Mouse (Mus musculus) liver, embryonic 14.5 days (tissue): ENCODE data around the gene Olfr312. TPM values are rescaled to one million over a fixed set of nuclear protein-coding genes. Genes with fewer than 3 reads are reported as not detected.
"Not testable (repeated sequence)": the region's sequence is repeated elsewhere in the genome, so short reads cannot be mapped to it uniquely, and the experiment has no call there.

Source experiments
- ATAC-seq: fragments of 200-750 bp; cut with Nextera tagmentation; 2 replicates; pipeline ENCODE4 v1.8.0; 2017; ENCODE audit warnings: moderate number of reproducible peaks, mild to moderate bottlenecking, moderate library complexity; ENCODE audit not compliant: insufficient read depth
- DNase-seq, 3 experiments: peaks; one replicate each; pipeline ENCODE4 v3.0.0-alpha.2; 2012 to 2013; ENCODE audit warnings: low read depth in 3 of 3, low spot score in 3 of 3
- H3K27ac ChIP-seq: fragments of 300-500 bp; sonication (generic); 2 replicates; pipeline ENCODE4 v1.5.1; 2014; ENCODE audit warnings: moderate library complexity, mild to moderate bottlenecking, control low read depth, inconsistent platforms
- H3K27me3 ChIP-seq: fragments of 300-500 bp; sonication (generic); 2 replicates; pipeline ENCODE4 v1.6.1; 2014; ENCODE audit warnings: mild to moderate bottlenecking, low read length, moderate library complexity; ENCODE audit not compliant: control insufficient read depth, insufficient read depth
- H3K36me3 ChIP-seq: fragments of 300-500 bp; sonication (generic); replicated peaks from 2 replicates; pipeline ENCODE4 v1.6.1; 2014; ENCODE audit warnings: low read depth; ENCODE audit not compliant: control insufficient read depth, insufficient read depth
- H3K4me1 ChIP-seq, 2 experiments: fragments of 200-500 bp in 1 of 2; fragments of 300-500 bp in 1 of 2; sonication (generic) in 1 of 2; replicated peaks; 2 replicates each; pipeline ENCODE4 v1.6.1; 2012 to 2014; ENCODE audit warnings: antibody characterized with exemption in 1 of 2, inconsistent platforms in 1 of 2, low read length in 1 of 2; ENCODE audit not compliant: control insufficient read depth in 2 of 2, insufficient read depth in 2 of 2
- H3K4me2 ChIP-seq: fragments of 300-500 bp; sonication (generic); 2 replicates; pipeline ENCODE4 v1.6.1; 2014; ENCODE audit warnings: low read depth, mild to moderate bottlenecking, control low read depth, moderate library complexity
- H3K4me3 ChIP-seq, 2 experiments: fragments of 200-500 bp in 1 of 2; fragments of 300-500 bp in 1 of 2; sonication (generic) in 1 of 2; 2 replicates each; pipeline ENCODE4 v1.5.1; 2012 to 2014; ENCODE audit warnings: low read depth in 2 of 2, low read length in 2 of 2, mild to moderate bottlenecking in 2 of 2, control low read depth in 1 of 2, inconsistent platforms in 1 of 2, moderate library complexity in 1 of 2; ENCODE audit not compliant: insufficient read depth in 1 of 2
- H3K9ac ChIP-seq: fragments of 300-500 bp; sonication (generic); replicated peaks from 2 replicates; pipeline ENCODE4 v1.6.1; 2014; ENCODE audit warnings: mild to moderate bottlenecking, control low read depth, moderate library complexity
- H3K9me3 ChIP-seq: fragments of 300-500 bp; sonication (generic); 2 replicates; pipeline ENCODE4 v1.6.1; 2016; ENCODE audit warnings: low read length, mixed read lengths; ENCODE audit not compliant: control insufficient read depth
- CTCF ChIP-seq: IDR thresholded peaks from 2 replicates; pipeline ENCODE4 v1.5.1; 2016; ENCODE audit warnings: antibody characterized with exemption, low read depth, control low read depth
- EP300 ChIP-seq: IDR thresholded peaks from 2 replicates; pipeline ENCODE4 v1.6.1; 2016; ENCODE audit warnings: antibody characterized with exemption, low read depth
- WGBS: fragments of 180-500 bp; shearing (Covaris S2); extraction: QIAGEN DNeasy Blood & Tissue Kit; methylation state at CpG from one replicate; pipeline ENCODE4 v1.1.7; 2014; ENCODE audit not compliant: insufficient replicate concordance; 5-methylcytosine and 5-hydroxymethylcytosine counted together
- polyA plus RNA-seq, 2 experiments: library from polyadenylated mRNA; depleted of rRNA in 1 of 2; stranded (reverse) in 1 of 2; unstranded in 1 of 2; fragments of >200 nt; fragmentation: Nextera tagmentation in 1 of 2; extraction: Ambion mirVana in 1 of 2; gene quantifications; 2 replicates each; pipeline versions ENCODE4 v1.2.1 to v1.2.3; 2012 to 2014

The Olfr312 gene
- polyA plus RNA-seq (2012; rRNA removed): not detected in 2 replicates
- not detected in 2 replicates for polyA plus RNA-seq (2014; fragmentation: Nextera tagmentation; extraction: Ambion mirVana)

DNA sequence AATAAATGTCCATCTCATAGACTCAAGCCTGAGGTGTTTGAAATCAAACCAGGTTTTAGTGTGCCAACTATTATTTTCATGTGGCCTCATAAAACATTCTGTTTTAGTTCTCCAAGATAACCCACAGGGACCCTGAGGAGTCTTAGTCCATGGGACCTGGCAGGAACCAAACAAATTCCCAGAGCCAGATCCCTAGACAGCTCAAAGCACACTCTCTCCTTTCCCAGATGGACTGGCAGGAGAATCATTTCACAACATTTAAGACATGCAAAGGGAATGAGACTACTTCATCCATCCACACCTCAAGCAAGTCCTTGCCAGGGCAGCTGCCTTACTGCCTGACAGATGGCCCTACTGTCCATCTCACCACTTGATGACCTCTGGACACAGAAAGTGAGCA, at the start of gene Olfr312:
TSS of gene Olfr312 (plus strand) at position 301 of the 400 bp plus-strand sequence.
- not testable (repeated sequence) for H3K4me2 ChIP-seq, H3K4me3 ChIP-seq, H3K27ac ChIP-seq, DNase-seq, H3K27me3 ChIP-seq, H3K36me3 ChIP-seq, H3K9ac ChIP-seq, H3K4me1 ChIP-seq, H3K9me3 ChIP-seq, ATAC-seq

DNA sequence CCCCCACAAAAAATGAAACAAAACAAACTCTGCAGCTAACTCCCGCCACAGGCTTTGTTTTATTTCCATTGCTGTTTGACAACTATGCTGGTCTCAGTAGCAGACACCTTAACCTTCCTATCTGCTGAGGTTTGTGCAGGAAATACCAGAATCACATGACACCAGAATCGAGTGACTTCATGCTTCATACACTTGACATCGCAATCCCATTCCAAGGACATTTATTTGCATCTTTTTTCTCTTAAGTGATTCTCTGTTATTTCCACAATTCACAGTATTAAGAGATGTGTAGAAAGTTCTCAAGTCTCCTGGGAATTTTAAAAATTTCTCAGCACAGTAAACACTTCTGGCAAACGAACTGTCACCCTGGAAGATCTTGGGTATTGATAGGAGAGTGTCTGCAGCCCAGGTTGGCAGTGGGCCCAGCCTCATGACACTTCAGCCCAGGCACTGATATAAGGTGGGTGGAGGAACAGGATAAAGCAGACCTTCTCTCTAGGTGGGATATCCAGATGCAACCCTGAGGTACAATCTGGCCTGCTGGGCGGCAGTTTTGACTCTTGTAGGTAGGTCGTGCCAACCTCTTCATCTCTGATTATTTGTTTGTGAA, 46.5 kb upstream of the Olfr312 start, which contains the start of gene Olfr314:
TSS of gene Olfr314 (plus strand) at position 473 of the 610 bp plus-strand sequence.
- Histone ChIP-seq H3K4me1 (no peaks in the 10 kb centered on the region), H3K4me2 (no peak within 1 kb of the TSS), H3K9ac (no peak within 1 kb of the TSS), H3K9me3 (no peaks in the 10 kb centered on the region), H3K27me3 (no peaks in the 10 kb centered on the region), H3K27ac (no peak within 1 kb of the TSS), H3K36me3 (no peaks in the 10 kb centered on the region), H3K4me3 (no peak within 1 kb of the TSS)
- no peak for ATAC-seq
- WGBS: 49% methylated on average over 6 of the region's 6 CpGs
- no peak for DNase-seq
- no peak for TF ChIP-seq EP300
- no peak for TF ChIP-seq CTCF

DNA sequence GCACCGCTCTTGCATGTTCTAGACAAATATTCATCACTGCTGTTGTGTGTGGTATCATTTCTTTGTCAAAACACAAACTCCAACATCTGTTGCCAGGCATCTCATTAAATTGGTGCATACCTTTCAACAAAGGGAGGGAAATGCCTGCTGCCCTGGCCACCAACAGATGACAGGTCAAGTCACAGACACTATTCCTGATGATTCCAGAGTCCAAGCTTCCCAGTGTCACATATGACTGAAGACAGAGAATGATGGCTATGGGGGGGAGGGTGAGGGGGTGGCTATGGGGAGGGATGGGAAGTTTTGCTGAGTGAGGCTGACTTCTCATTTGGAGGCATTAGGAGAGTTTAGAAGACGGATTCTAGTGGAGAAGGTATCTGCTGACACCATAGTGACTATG, 44.9 kb upstream of the Olfr312 start:
- WGBS: 62% methylated on average over 2 of the region's 2 CpGs
- ATAC-seq: no peak

DNA sequence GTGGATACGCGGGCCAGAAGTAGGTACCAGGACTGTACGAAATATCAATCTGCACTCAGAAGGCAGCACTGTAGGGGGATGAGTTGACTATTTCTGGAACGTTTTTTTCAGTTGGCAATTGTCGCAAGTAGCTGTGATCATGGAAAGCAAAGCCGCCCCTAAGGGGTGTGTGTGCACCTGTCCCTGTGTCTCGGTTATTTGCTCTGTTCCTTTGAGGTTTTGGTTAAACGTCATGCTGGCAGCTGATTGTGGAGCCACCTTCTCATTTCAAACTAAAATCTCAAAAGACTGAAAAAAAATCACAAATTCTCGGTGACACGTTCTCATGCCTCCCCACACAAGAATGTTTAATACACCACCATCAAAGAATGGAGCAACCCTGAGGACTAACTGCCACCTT, 41.4 kb upstream of the Olfr312 start:
- no peak for TF ChIP-seq CTCF
- TF ChIP-seq EP300: no peak
- no peak overlapping the region for H3K9ac ChIP-seq
- WGBS: 67% methylated on average over 10 of the region's 10 CpGs
- H3K27ac ChIP-seq: no peak overlapping the region
- H3K27me3 ChIP-seq: no peaks in the 10 kb centered on the region
- no peak overlapping the region for H3K4me3 ChIP-seq
- DNase-seq: no peak
- ATAC-seq: no peak
- H3K9me3 ChIP-seq: no peaks in the 10 kb centered on the region
- no peaks in the 10 kb centered on the region for H3K36me3 ChIP-seq
- H3K4me1 ChIP-seq: no peaks in the 10 kb centered on the region
- H3K4me2 ChIP-seq: no peak overlapping the region

More for the DNA sequence above, 44.9 kb upstream of the Olfr312 start:
- H3K9ac ChIP-seq: no peak overlapping the region
- no peak overlapping the region for H3K27ac ChIP-seq
- no peak overlapping the region for H3K4me3 ChIP-seq
- TF ChIP-seq EP300 (no peak), CTCF (no peak)
- H3K9me3 ChIP-seq: no peaks in the 10 kb centered on the region
- no peak overlapping the region for H3K4me2 ChIP-seq
- H3K4me1 ChIP-seq: no peaks in the 10 kb centered on the region
- no peak for DNase-seq
- H3K36me3 ChIP-seq: no peaks in the 10 kb centered on the region
- no peaks in the 10 kb centered on the region for H3K27me3 ChIP-seq

DNA sequence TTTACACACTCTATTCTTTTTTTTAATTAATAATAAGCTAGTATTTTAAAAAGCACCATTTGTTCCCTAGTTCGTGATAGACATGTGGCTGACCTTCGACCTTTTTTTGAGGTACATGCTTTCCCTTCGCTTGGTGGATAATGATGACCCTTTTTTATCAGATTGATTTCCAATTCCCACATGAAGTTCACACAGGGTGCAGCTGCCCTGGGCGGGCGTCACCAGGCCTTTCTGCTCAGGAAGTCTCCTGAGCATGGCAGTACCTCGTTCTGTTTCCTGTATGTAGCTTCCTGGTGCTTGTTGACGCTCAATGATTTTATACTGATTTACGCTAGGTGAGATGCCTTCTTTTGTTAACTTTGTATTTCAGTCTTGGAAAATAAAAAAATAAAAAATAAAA, 40.7 kb upstream of the Olfr312 start:
- no peak overlapping the region for H3K4me2 ChIP-seq
- H3K4me3 ChIP-seq: no peak overlapping the region
- no peaks in the 10 kb centered on the region for H3K9me3 ChIP-seq
- H3K36me3 ChIP-seq: no peaks in the 10 kb centered on the region
- no peak overlapping the region for H3K27ac ChIP-seq
- no peaks in the 10 kb centered on the region for H3K27me3 ChIP-seq
- DNase-seq: no peak
- no peak overlapping the region for H3K9ac ChIP-seq
- no peak for TF ChIP-seq EP300
- TF ChIP-seq CTCF: no peak
- ATAC-seq: no peak
- H3K4me1 ChIP-seq: no peaks in the 10 kb centered on the region
- WGBS: 50% methylated on average over 8 of the region's 8 CpGs
